Mouse (Mus musculus): ENCODE data around the gene Btg4.

DNA sequence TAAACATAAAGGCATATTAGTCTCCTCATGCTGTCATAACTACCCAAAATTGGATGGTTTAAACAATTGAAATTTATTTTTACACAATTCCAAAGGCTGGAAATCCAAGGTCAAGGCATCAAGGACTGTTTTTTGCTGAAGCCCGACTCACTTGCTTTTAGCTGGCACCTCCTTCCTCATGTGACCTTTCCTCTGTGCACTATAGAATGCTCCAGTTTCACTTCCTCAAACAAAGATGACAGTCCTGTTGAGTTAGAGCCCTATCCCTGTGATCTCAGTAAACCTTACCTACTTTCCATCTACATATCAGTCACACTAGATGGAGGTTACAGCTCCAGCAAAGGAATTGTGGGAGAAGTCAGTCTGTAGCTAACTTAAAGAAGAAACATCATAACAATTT lies 30.6 kb upstream of the Btg4 start:
- peak; percentile 54; the same call in 1 of the 2 replicates for TF ChIP-seq ETS1 (conservative IDR thresholded peaks at IDR 0.05; ENCODE audit: low read depth, low read length)
- TF ChIP-seq CHD2 (IDR thresholded peaks at IDR 0.05; ENCODE audit: low read length), result no peak
- TF ChIP-seq GABPA (IDR thresholded peaks at IDR 0.05; ENCODE audit: insufficient replicate concordance, low read depth, low read length), result no peak
- TF ChIP-seq CTCF (conservative IDR thresholded peaks at IDR 0.05 in 1 of 2, IDR thresholded peaks at IDR 0.05 in 1 of 2; ENCODE audit: low read depth in 2 of 2, low read length in 2 of 2), result no peak
- peak; percentile 92 for TF ChIP-seq EP300 (IDR thresholded peaks at IDR 0.05; ENCODE audit: low read length)
- no peak for TF ChIP-seq MYC (IDR thresholded peaks at IDR 0.05; ENCODE audit: low read depth, low read length)
- no peak for TF ChIP-seq ZC3H11A (IDR thresholded peaks at IDR 0.05; ENCODE audit: low read depth, low read length)
- no peak for TF ChIP-seq ZNF384 (IDR thresholded peaks at IDR 0.05; ENCODE audit: low read depth, low read length)
- no peak for TF ChIP-seq TCF12 (IDR thresholded peaks at IDR 0.05; ENCODE audit: low read depth, low read length)
- TF ChIP-seq E2F4 (IDR thresholded peaks at IDR 0.05; ENCODE audit: insufficient replicate concordance, low read depth, low read length), result no peak

Data from CH12.LX (cell line).